Comparison of ENCODE assay signal across 21 mouse cellular contexts in the genomic region with DNA sequence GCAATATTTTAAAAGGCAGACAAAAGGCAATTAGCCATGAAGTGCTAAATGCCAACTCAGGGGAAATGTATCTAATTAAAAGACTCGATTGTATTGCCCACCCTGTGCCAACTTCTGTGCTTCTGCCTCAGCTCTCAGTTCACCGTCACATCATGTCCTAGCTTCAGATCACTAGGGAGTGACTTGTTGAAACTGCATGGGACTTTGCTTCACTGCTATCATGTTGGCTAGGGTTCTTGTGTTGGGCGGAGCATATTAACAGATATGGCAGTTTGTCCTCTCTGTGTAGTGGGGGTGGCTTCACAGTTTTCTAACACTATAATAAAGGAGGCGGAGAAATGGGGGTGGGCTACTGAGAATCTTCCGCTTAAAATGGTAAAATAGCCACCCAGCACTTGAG.
DNase-seq lines count a peak whose midpoint lies in the region; ATAC-seq and TF ChIP-seq lines count a peak whose summit lies in the region.
"Had no signal": no experiment of that assay in that cellular context is flagged by ENCODE, and none has a peak within 500 bp of the region (broad histone marks: within the 10 kb centered on the region; RNA-seq: fewer than 3 reads in every experiment).

No protein-coding gene starts in this region.

- TF ChIP-seq EP300 in heart, adult 2 months (IDR thresholded peaks at IDR 0.05; ENCODE audit: insufficient read depth, low read depth, low read length): no peak

- no peak overlapping the region for H3K4me2 ChIP-seq in liver, embryonic 11.5 days
- H3K4me2 ChIP-seq in midbrain, embryonic 11.5 days: no peak overlapping the region
- H3K4me2 ChIP-seq in midbrain, embryonic 15.5 days: no peak overlapping the region

- ATAC-seq in liver, embryonic 11.5 days (replicated peaks; ENCODE audit: low FRiP score): no peak
- no peak for ATAC-seq in midbrain, embryonic 11.5 days (ENCODE audit: low FRiP score)
- no peak for ATAC-seq in midbrain, embryonic 15.5 days (replicated peaks)
- ATAC-seq: activated CD4-positive, CD25-positive, alpha-beta regulatory T cell, adult 4 months; CD4-positive, CD25-positive, alpha-beta regulatory T cell, adult 4 months; Patski had no signal

- no peak overlapping the region for H3K4me3 ChIP-seq in heart, adult 2 months
- H3K4me3 ChIP-seq in liver, adult 2 months (ENCODE audit: insufficient read depth, low read depth, low read length): peak overlapping the region; percentile 33; the same call in 1 of the 2 replicates
- no peak overlapping the region for H3K4me3 ChIP-seq in liver, embryonic 11.5 days (ENCODE audit: low read depth, low read length)
- H3K4me3 ChIP-seq in midbrain, embryonic 11.5 days (ENCODE audit: low read depth, low read length): no peak overlapping the region
- H3K4me3 ChIP-seq in midbrain, embryonic 15.5 days: no peak overlapping the region

- no peak for TF ChIP-seq CTCF in heart, adult 2 months (IDR thresholded peaks at IDR 0.05)
- no peak for TF ChIP-seq CTCF in liver, adult 2 months (IDR thresholded peaks at IDR 0.05; ENCODE audit: low read depth, low read length)

- H3K9me3 ChIP-seq in liver, embryonic 11.5 days (ENCODE audit: control insufficient read depth, low read length): no peaks in the 10 kb centered on the region
- H3K9me3 ChIP-seq in midbrain, embryonic 11.5 days (ENCODE audit: control insufficient read depth, low read length): no peaks in the 10 kb centered on the region
- H3K9me3 ChIP-seq in midbrain, embryonic 15.5 days: no peaks in the 10 kb centered on the region
- H3K9me3 ChIP-seq: G1E had no signal

- H3K79me2 ChIP-seq in heart, adult 2 months (replicated peaks; ENCODE audit: control insufficient read depth, insufficient read depth, low read length): no peaks in the 10 kb centered on the region
- no peaks in the 10 kb centered on the region for H3K79me2 ChIP-seq in liver, adult 2 months (ENCODE audit: control insufficient read depth, insufficient read depth, low read length)

- no peak overlapping the region for H3K9ac ChIP-seq in heart, adult 2 months (ENCODE audit: low read depth, low read length)
- no peak overlapping the region for H3K9ac ChIP-seq in liver, adult 2 months (ENCODE audit: low read depth, low read length)
- H3K9ac ChIP-seq in liver, embryonic 11.5 days (ENCODE audit: low read depth, low read length): no peak overlapping the region
- no peak overlapping the region for H3K9ac ChIP-seq in midbrain, embryonic 11.5 days (ENCODE audit: low read length)
- H3K9ac ChIP-seq in midbrain, embryonic 15.5 days: no peak overlapping the region

- TF ChIP-seq POLR2A in heart, adult 2 months (IDR thresholded peaks at IDR 0.05; ENCODE audit: insufficient read depth, low read depth, low read length): no peak
- no peak for TF ChIP-seq POLR2A in liver, adult 2 months (IDR thresholded peaks at IDR 0.05; ENCODE audit: extremely low read depth, insufficient read depth, low read length)

- peak; percentile 50 for DNase-seq in heart, adult 11 months
- DNase-seq in heart, adult 2 months: no peak
- DNase-seq in liver, adult 2 months (ENCODE audit: extremely low read depth, low read depth, low spot score): peak; percentile 88
- DNase-seq in liver, embryonic 11.5 days (ENCODE audit: low spot score): no peak
- DNase-seq in midbrain, embryonic 11.5 days (ENCODE audit: low spot score, missing footprints): peak; percentile 10
- DNase-seq: adrenal gland, adult 2 months; adrenal gland, adult 8-10 months; adrenal gland, postnatal 10 days; adrenal gland, postnatal 14 days; adrenal gland, postnatal 25 days; adrenal gland, postnatal 36 days; B cell, adult 2 months; cerebellum, adult 11 months; cerebellum, adult 11-12 months; cerebellum, adult 18-20 months had no signal

- H3K27me3 ChIP-seq in heart, adult 2 months (ENCODE audit: control insufficient read depth, insufficient read depth, low read length): no peaks in the 10 kb centered on the region
- H3K27me3 ChIP-seq in liver, adult 2 months (ENCODE audit: control insufficient read depth, insufficient read depth, low read length): no peaks in the 10 kb centered on the region
- H3K27me3 ChIP-seq in liver, embryonic 11.5 days (replicated peaks; ENCODE audit: control insufficient read depth, insufficient read depth, low read length): no peaks in the 10 kb centered on the region
- H3K27me3 ChIP-seq in midbrain, embryonic 11.5 days (ENCODE audit: control insufficient read depth, insufficient read depth, low read length): no peaks in the 10 kb centered on the region
- H3K27me3 ChIP-seq in midbrain, embryonic 15.5 days (replicated peaks): no peaks in the 10 kb centered on the region
- H3K27me3 ChIP-seq: CH12.LX, Patski had no signal

- H3K36me3 ChIP-seq in heart, adult 2 months (ENCODE audit: control insufficient read depth, insufficient read depth, low read length): no peaks in the 10 kb centered on the region
- no peaks in the 10 kb centered on the region for H3K36me3 ChIP-seq in liver, adult 2 months (ENCODE audit: control insufficient read depth, insufficient read depth, low read length)
- no peaks in the 10 kb centered on the region for H3K36me3 ChIP-seq in liver, embryonic 11.5 days (ENCODE audit: control insufficient read depth, insufficient read depth, low read length)
- no peaks in the 10 kb centered on the region for H3K36me3 ChIP-seq in midbrain, embryonic 11.5 days (ENCODE audit: control insufficient read depth, insufficient read depth, low read length)
- no peaks in the 10 kb centered on the region for H3K36me3 ChIP-seq in midbrain, embryonic 15.5 days (replicated peaks)
- H3K36me3 ChIP-seq: G1E had no signal

- H3K4me1 ChIP-seq in heart, adult 2 months (ENCODE audit: control insufficient read depth, insufficient read depth, low read length): no peaks in the 10 kb centered on the region
- peaks cover 6% of the 10 kb centered on the region; the same call in 1 of the 2 replicates for H3K4me1 ChIP-seq in liver, adult 2 months (ENCODE audit: control insufficient read depth, insufficient read depth, low read length)
- H3K4me1 ChIP-seq in liver, embryonic 11.5 days (replicated peaks; ENCODE audit: control insufficient read depth, insufficient read depth, low read length): no peaks in the 10 kb centered on the region
- no peaks in the 10 kb centered on the region for H3K4me1 ChIP-seq in midbrain, embryonic 11.5 days (ENCODE audit: control insufficient read depth, insufficient read depth, low read length)
- no peaks in the 10 kb centered on the region for H3K4me1 ChIP-seq in midbrain, embryonic 15.5 days

- no peak overlapping the region for H3K27ac ChIP-seq in heart, adult 2 months
- H3K27ac ChIP-seq in liver, adult 2 months (replicated peaks; ENCODE audit: insufficient read depth, low read depth, low read length): peak overlapping the region; percentile 69; the same call in 1 of the 2 replicates
- H3K27ac ChIP-seq in liver, embryonic 11.5 days (ENCODE audit: low read depth, low read length): no peak overlapping the region
- no peak overlapping the region for H3K27ac ChIP-seq in midbrain, embryonic 11.5 days (ENCODE audit: low read depth, low read length)
- no peak overlapping the region for H3K27ac ChIP-seq in midbrain, embryonic 15.5 days

- intact Hi-C loops in heart, adult 2 months (cut with DNase I): no loop called here

- WGBS in heart, adult 2 months: 85% methylated on average over 5 of the region's 5 CpGs
- WGBS in liver, adult 2 months: 54% methylated on average over 5 of the region's 5 CpGs
- WGBS in liver, embryonic 11.5 days: 86% methylated on average over 5 of the region's 5 CpGs
- WGBS in midbrain, embryonic 11.5 days: 93% methylated on average over 5 of the region's 5 CpGs
- 90% methylated on average over 5 of the region's 5 CpGs for whole genome bisulfite sequencing in midbrain, embryonic 15.5 days

Comparison
In these comparisons a context has a peak if more than half of its experiments do, and no peak if none do; other contexts are left out.
1. DNase-seq: peak in heart, adult 11 months (single experiment), liver, adult 2 months (single experiment) and midbrain, embryonic 11.5 days (single experiment); none in heart, adult 2 months (0 of 2) and liver, embryonic 11.5 days (single experiment).